Mouse (Mus musculus) embryo, embryonic 10.5 days (tissue): ENCODE data around the gene Olfr1045.
"Not testable (repeated sequence)": the region's sequence is repeated elsewhere in the genome, so short reads cannot be mapped to it uniquely, and the experiment has no call there.

Source experiments
- DNase-seq: peaks from one replicate; pipeline ENCODE4 v3.0.0-alpha.2; 2015; ENCODE audit warnings: low spot score

Olfr1045 gene

DNA sequence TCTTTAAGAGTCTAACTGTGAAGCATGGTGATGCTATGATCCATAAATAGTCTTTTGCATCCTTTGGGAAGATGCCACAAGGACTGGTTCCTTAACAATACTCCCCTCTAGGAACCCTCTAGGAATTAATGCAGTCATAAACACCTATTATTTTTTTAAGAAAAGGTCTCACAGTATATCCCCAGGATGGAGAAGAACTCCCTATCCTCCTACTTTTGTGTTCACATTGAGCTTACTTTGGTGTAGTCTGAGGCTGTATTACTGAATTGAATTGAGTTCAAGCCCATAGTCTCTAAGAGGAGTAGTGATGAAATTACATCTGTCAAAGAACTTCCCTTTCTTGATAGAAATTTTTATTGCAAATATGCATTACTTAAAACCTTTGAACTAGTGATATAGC is at the start of gene Olfr1045:
Olfr1045 (minus strand) TSS at position 101 of the 400 bp plus-strand sequence.
- DNase-seq = no peak

DNA sequence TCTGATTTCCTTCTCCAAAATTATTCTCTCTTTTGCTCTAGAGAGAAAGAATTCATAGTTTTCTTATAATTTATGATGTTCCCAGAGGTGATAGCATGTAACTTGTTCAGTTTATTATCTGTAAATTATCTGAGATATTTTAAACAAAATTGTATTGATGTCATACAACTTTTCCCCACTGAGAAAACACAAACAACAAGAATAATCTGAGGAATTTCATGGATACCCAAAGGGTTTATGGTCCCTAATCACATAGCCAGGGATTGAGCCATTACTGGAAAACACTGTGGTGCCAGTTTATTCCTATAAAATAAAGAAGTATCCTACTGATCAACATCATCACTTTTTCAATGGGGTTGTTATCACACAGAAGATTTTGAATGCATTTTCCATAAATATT is 37.4 kb upstream of the Olfr1045 start, which contains the start of gene Olfr1048:
Olfr1048 (minus strand) TSS at position 101 of the 400 bp plus-strand sequence.
- DNase-seq = no peak

DNA sequence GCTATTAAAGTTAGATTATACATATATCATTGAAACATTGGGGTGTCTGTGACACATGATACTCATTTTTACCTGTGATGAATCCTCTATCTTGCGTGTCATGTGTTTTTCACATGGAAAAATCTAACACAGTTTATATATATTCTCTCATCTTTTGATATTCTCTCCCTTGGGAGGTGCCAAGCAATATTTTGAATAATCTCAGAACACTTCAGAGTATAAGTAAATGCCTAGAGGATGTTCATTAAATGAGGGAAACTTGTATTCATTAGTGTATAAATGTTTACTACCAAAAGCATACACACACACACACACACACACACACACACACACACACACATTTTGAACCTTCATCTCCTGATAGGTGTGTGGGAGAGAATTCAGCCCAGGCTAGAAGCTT is 28.5 kb upstream of the Olfr1045 start, which contains the start of gene Olfr1047:
Olfr1047 (minus strand) TSS at position 101 of the 400 bp plus-strand sequence.
- DNase-seq = no peak

DNA sequence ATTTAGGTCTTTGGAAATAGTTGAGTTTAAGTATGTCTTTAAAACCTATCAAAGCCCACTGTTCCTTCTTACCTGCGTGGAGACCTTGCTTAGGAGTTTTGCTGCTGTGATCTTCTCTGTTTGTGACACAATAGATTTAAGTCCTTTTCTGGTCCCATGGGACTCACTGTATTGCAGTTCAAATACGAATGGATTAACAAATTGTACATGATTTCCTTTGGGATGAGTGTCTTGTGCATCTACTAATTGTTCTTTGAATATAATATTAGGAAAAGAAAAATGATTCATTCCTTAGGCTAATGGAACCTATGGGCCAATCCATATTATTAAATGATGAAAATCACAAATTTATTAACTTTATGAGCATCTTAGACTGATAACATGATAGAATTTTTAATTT is 16.4 kb upstream of the Olfr1045 start, which contains the start of gene Olfr1046:
Olfr1046 (minus strand) TSS at position 101 of the 400 bp plus-strand sequence.
- DNase-seq = no peak

DNA sequence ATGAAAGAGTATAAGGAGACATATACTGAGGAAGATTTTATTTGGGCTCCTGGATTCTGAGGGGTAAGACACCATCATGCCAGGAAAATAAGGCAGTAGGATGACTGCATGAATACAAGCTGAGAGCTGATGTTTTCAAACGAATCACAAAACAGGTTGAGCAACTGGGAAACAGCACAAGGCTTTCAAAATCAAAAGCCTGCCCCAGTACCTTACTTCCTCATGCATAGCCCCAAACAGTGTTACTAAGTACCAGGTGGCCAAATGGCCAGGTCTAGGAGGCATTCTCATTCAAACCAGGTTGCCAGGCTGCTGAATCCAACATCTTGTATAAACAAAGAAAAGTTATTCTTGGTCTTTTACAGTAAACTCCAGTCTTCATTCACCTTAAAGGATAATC is 6.9 kb downstream of the Olfr1045 start:
- no peak for DNase-seq

DNA sequence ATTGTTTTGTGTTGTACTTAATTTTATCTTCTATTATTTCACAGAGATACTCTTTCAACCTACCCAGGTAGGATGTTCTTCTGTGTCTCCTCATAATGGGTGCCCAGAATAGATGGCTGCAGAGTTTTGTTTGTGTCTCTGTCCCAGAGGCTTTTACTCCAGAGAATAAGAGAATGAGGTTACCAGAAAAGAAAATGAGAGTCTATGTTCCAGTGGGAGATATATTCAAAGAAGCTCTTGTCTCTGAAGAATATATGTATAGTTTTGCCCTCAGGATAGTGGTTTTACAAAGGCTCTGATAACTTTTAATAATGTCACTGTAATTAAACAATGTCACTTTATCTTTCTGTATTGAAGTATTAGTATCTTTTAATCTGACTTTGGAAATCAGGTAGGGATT is 17.2 kb downstream of the Olfr1045 start, which contains the start of gene Olfr52:
Olfr52 (minus strand) TSS at position 101 of the 400 bp plus-strand sequence.
- no peak for DNase-seq

DNA sequence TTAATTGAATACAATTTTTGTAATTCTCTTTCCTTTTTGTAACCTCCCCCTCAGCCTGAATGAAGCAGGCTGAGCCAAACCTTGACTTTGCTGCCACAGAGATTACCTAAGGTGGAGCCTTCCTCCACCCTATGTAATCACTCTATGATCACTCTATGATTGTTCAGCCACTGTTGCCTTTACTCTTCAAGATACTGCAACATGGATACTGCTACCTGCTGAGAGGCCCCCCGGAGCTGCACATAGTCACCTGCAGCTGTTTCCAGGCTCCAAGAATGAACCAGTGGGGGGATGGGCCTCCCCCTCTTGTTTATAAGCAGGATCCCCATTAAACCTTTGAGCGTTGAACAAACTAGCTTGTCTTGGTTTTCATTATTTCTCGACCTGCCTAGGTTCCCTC is 22.9 kb downstream of the Olfr1045 start:
- no peak for DNase-seq

DNA sequence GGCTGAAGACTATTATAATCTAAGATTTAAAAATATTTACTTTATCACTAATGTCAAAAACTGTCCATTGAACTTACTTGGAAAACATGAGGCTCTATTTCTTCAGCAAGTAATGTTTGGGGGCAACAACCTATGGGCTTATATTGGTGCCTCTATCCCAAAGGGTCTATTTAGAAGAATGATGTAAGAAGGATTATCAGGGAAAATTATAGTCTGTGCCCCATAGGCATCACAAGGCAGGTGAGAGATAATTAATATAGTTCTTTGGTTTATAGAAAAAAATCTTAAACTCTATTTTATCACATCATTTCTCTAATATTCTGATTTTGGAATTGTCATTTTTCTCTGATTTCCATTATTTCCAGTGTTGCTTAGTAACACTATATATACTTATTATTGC is 25.1 kb downstream of the Olfr1045 start, which contains the start of gene Olfr1044:
Olfr1044 (minus strand) TSS at position 101 of the 400 bp plus-strand sequence.
- no peak for DNase-seq

DNA sequence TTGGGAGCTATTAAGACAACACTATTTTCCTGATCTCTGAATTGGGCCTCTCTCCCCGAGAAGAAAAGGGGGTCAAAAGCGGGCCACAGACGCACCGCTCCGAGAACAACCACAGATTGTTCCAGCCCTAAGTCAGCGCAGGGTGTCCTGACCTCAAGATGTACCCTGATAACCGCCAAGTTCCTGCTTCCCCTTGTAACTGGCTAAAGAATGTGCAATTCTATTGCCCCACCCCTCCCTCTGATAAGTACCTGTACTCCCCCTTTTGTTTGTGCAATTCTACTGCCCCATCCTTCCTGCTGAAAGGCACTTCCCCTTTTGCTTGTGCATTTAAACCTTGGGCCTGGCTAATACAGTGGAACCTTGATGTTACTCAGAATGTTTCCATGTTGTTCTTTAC is 27.4 kb downstream of the Olfr1045 start:
- DNase-seq = not testable (repeated sequence)

DNA sequence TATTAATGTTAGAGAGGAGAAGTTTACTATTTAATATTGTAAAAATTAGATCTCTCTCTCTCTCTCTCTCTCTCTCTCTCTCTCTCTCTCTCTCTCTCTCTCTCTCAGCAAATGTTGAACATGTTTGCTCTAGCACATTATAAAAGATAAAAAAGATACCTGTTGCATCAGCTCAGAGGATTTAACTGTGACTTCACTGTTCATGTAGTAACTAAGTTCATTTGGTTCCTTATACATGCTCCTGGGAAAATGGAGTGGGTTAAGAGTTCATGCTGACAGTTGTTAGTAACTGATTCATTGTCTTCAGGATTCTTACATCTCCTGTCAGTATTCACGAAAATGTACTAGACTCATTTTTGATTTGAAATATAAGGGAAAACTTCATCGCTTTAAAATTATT is 35.4 kb downstream of the Olfr1045 start, which contains the start of gene Olfr1043:
Olfr1043 (minus strand) TSS at position 101 of the 400 bp plus-strand sequence.
- no peak for DNase-seq

DNA sequence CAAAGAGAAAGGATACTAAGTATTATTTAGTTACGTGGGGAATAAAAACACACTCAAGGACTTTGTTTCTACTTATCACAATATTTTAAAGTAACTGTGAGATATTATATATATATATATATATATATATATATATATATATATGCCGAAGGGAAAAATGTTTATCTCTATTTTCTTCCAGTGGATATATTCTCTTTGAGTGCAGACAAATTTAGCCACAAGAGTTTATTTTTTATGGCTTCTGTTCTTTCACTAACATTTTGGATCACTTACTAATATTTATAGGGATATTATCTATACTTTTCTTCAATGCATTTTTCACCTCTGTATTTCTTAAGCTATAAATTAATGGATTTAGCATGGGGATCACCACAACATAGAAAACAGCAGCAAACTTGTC is 41.1 kb downstream of the Olfr1045 start, which contains the start of gene Olfr1042:
Olfr1042 (minus strand) TSS at position 101 of the 400 bp plus-strand sequence.
- DNase-seq = no peak

DNA sequence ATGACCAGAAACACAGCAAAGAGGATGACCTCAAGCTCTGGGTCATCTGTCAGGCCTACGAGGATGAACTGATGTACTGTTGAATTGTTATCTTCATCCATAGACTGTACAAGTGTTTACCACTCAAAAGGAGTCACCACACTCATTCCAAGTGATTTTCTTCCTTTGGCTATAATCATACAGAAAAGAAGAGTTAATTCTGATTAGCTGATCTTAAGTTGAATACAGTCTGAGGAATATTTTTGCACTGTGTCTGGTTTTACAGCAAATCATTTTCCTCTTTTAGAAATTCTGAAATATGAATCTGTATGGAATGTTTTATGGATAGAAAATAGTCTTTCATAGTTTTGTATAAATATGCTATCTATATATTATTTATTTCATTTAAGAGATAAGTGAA is 56.2 kb downstream of the Olfr1045 start, which contains the start of gene Olfr1040:
Olfr1040 (minus strand) TSS at position 101 of the 400 bp plus-strand sequence.
- DNase-seq = no peak
